Mouse (Mus musculus) neural tube, embryonic 15.5 days (tissue): ENCODE results near the gene Ndufc2. TPM values are rescaled to one million over a fixed set of nuclear protein-coding genes. Genes with fewer than 3 reads are reported as not detected.

Experiments used
- polyA plus RNA-seq: library from polyadenylated mRNA; unstranded; fragments of >200 nt; fragmentation: Nextera tagmentation; extraction: Ambion mirVana; gene quantifications from 2 replicates; pipeline ENCODE4 v1.2.1, GENCODE M21; 2015

Gene Ndufc2
- polyA plus RNA-seq, 1 experiment from 2014 or later = 526 TPM

Other genes with a start within 250 kb of the Ndufc2 start
- gene Usp35, start 68.0 kb upstream of the Ndufc2 start, polyA plus RNA-seq = 3.6 and 4.5 TPM in 2 replicates
- 6.4 and 6.8 TPM in 2 replicates for gene Kctd21, start 67.7 kb upstream of the Ndufc2 start, polyA plus RNA-seq
- 12.8 and 19.4 TPM in 2 replicates for gene Alg8, start 28.4 kb upstream of the Ndufc2 start, polyA plus RNA-seq
- 1.5 and 2.1 TPM in 2 replicates for gene Thrsp, start 17.7 kb downstream of the Ndufc2 start, polyA plus RNA-seq
- gene Kctd14, start 51.3 kb downstream of the Ndufc2 start, polyA plus RNA-seq = 2.1 and 3.0 TPM in 2 replicates
- 39.2 and 39.5 TPM in 2 replicates for gene Ints4, start 81.0 kb downstream of the Ndufc2 start, polyA plus RNA-seq
- 56.8 and 58.3 TPM in 2 replicates for gene Aamdc, start 179.5 kb downstream of the Ndufc2 start, polyA plus RNA-seq
- gene Rsf1, start 179.9 kb downstream of the Ndufc2 start, polyA plus RNA-seq = 24.3 and 25.2 TPM in 2 replicates